Mouse (Mus musculus) embryonic fibroblast, embryonic 13.5 days (primary cell): ENCODE data around the gene Asb17.

Experiments
- CTCF ChIP-seq: IDR thresholded peaks from 2 replicates; pipeline ENCODE4 v1.5.1; 2011; ENCODE audit warnings: mild to moderate bottlenecking, control low read depth, low read length, moderate library complexity, borderline replicate concordance; ENCODE audit not compliant: insufficient read depth
- POLR2A ChIP-seq: IDR thresholded peaks from 2 replicates; pipeline ENCODE4 v1.6.1; 2011; ENCODE audit warnings: low read depth, mild to moderate bottlenecking, control low read depth, low read length, moderate library complexity

GRCm38 (mm10) chr3:153835455-153836086 is 8.4 kb upstream of the Asb17 start:
- TF ChIP-seq POLR2A = no peak
- peak; percentile 55 for TF ChIP-seq CTCF
